Mouse (Mus musculus) cerebellum, adult 2 months (tissue): ENCODE measurements around the gene Xkr7.

Experiments
- CTCF ChIP-seq: fragments of 200-500 bp; IDR thresholded peaks from 2 replicates; pipeline ENCODE4 v1.5.1; 2011; ENCODE audit warnings: low read depth, mild to moderate bottlenecking, control low read depth, low read length, moderate library complexity, borderline replicate concordance; ENCODE audit not compliant: insufficient read depth
- POLR2A ChIP-seq: fragments of 200-500 bp; IDR thresholded peaks from 2 replicates; pipeline ENCODE4 v1.6.1; 2011; ENCODE audit warnings: low read length, control low read depth, borderline replicate concordance; ENCODE audit not compliant: insufficient read depth

DNA sequence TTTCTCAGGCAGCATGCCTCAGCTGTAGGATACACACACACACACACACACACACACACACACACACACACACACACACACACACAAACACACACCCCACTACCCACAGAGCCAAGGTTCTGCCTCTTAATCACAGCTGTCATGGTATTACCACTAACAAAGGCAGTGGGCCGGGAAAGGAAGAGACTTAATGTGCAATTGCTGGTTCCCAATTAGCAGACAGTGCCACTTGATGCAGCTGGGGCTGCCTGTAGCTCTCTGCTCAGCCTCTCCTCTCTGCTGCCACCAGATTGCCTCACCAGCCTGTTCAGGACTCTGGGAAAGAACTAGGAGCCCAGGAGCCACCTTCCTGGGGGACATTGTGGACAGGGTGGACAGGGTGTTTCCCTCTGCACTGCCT, 46.1 kb upstream of the Xkr7 start:
- TF ChIP-seq POLR2A (no peak), CTCF (no peak)
